Mouse (Mus musculus) liver, postnatal 0 days (tissue): ENCODE results near the gene Prkra.

Experiments used
- CTCF ChIP-seq: sonication (generic); IDR thresholded peaks from 2 replicates; pipeline ENCODE4 v1.5.1; 2016; ENCODE audit warnings: antibody characterized with exemption, low read depth
- EP300 ChIP-seq: IDR thresholded peaks from 2 replicates; pipeline ENCODE4 v1.6.1; 2016; ENCODE audit warnings: antibody characterized with exemption, low read depth, mild to moderate bottlenecking

- no peak for TF ChIP-seq EP300
- peak; percentile 20 for TF ChIP-seq CTCF
Measured at GRCm38 (mm10) chr2:76585090-76585489, 62.7 kb downstream of the Prkra start.
